19 mouse cellular contexts compared by ENCODE assay signal in the genomic region with DNA sequence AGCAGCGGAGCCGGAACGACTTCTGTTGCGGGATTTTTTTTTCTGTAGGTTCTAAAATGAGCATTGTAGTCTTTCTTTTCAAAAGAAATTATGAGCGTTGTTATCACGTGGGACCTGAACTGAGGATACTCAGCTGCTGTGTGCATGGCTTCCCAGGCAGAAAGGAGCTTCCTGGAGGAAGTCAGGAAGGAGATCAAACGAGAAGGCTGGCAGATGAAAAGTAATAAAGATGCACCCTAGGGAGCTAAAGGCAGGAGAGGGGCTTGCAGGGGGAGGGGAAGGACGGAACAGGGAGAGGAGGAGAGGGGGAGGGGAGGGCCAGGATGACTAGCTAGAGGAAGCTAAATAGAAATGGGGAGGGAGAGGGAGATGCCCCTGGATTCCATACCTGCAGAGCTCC. TPM values are rescaled to one million over a fixed set of nuclear protein-coding genes. Genes with fewer than 3 reads are reported as not detected.
"Had no signal": no experiment of that assay in that cellular context is flagged by ENCODE, and none has a peak within 500 bp of the region (broad histone marks: within the 10 kb centered on the region; RNA-seq: fewer than 3 reads in every experiment).

No protein-coding gene starts in this region.

- H3K4me2 ChIP-seq: limb, embryonic 12.5 days; limb, embryonic 15.5 days; liver, embryonic 11.5 days; lung, embryonic 14.5 days; neural tube, embryonic 12.5 days had no signal

- H3K4me3 ChIP-seq: limb, embryonic 12.5 days; limb, embryonic 15.5 days; myocyte; neural tube, embryonic 12.5 days had no signal

- H3K4me1 ChIP-seq: limb, embryonic 15.5 days; neural tube, embryonic 12.5 days had no signal

- H3K27me3 ChIP-seq: limb, embryonic 12.5 days; limb, embryonic 15.5 days; neural tube, embryonic 12.5 days had no signal

- DNase-seq: kidney, adult 18-20 months; kidney, adult 9 months; kidney, postnatal 14 days; kidney, postnatal 4 days; left cerebral cortex, postnatal 4 days; liver, postnatal 0 days; lung, embryonic 14.5 days; thymus, postnatal 25 days had no signal

- H3K27ac ChIP-seq: limb, embryonic 12.5 days; limb, embryonic 15.5 days; liver, embryonic 14.5 days; macrophage; neural tube, embryonic 12.5 days had no signal

- H3K9me3 ChIP-seq: limb, embryonic 12.5 days; limb, embryonic 15.5 days; neural tube, embryonic 12.5 days had no signal

- H3K9ac ChIP-seq: limb, embryonic 12.5 days; limb, embryonic 15.5 days; liver, embryonic 14.5 days; liver, postnatal 0 days; lung, embryonic 14.5 days; neural tube, embryonic 12.5 days had no signal

- H3K36me3 ChIP-seq: limb, embryonic 12.5 days; limb, embryonic 15.5 days; neural tube, embryonic 12.5 days had no signal

- ATAC-seq: inflammation-experienced regulatory T-cells, adult 6 months; intestine, embryonic 16.5 days; liver, postnatal 0 days; lung, postnatal 0 days had no signal

RNA-seq across cellular contexts. Expression of gene Irx4, which starts 23.8 kb away (rescaled TPM):
- polyA plus RNA-seq: inflammation-experienced regulatory T-cells, adult 6 months; liver, embryonic 11.5 days; liver, embryonic 14.5 days; liver, postnatal 0 days; lung, embryonic 14.5 days; lung, postnatal 0 days; macrophage; myocyte; testis, adult 2 months had no signal
